Mouse (Mus musculus) MEL (cell line): Measurements from ENCODE around the gene Ublcp1.

Experiments
- E2F4 ChIP-seq: IDR thresholded peaks from 2 replicates; pipeline ENCODE4 v1.6.1; 2011; ENCODE audit warnings: low read depth, low read length, improper control_type of control experiment, borderline replicate concordance
- ELF1 ChIP-seq: IDR thresholded peaks from 2 replicates; pipeline ENCODE4 v1.6.1; 2014; ENCODE audit warnings: low read depth, mild to moderate bottlenecking, inconsistent platforms, low read length, improper control_type of control experiment, moderate library complexity
- JUND ChIP-seq: IDR thresholded peaks from 2 replicates; pipeline ENCODE4 v1.6.1; 2011; ENCODE audit warnings: low read depth, mild to moderate bottlenecking, improper control_type of control experiment, low read length
- KAT2A ChIP-seq: conservative IDR thresholded peaks from 2 replicates; pipeline ENCODE4 v1.6.1; 2012; ENCODE audit warnings: low read depth, low read length, improper control_type of control experiment, inconsistent platforms
- MEF2A ChIP-seq: IDR thresholded peaks from 2 replicates; pipeline ENCODE4 v1.6.1; 2014; ENCODE audit warnings: low read depth, mild to moderate bottlenecking, inconsistent platforms, low read length, improper control_type of control experiment; ENCODE audit not compliant: poor library complexity, insufficient replicate concordance, severe bottlenecking; ENCODE audit errors: extremely low read depth
- MXI1 ChIP-seq: IDR thresholded peaks from 2 replicates; pipeline ENCODE4 v1.6.1; 2011; ENCODE audit warnings: mild to moderate bottlenecking, low read depth, low read length, improper control_type of control experiment
- POLR2A ChIP-seq, 2 experiments: IDR thresholded peaks; 2 replicates each; pipeline ENCODE4 v1.6.1; 2011 to 2012; ENCODE audit warnings: low read length in 2 of 2, mild to moderate bottlenecking in 2 of 2, control low read depth in 1 of 2, improper control_type of control experiment in 1 of 2, low read depth in 1 of 2, moderate library complexity in 1 of 2; ENCODE audit not compliant: control insufficient read depth in 1 of 2, insufficient read depth in 1 of 2, poor library complexity in 1 of 2
- TAL1 ChIP-seq: IDR thresholded peaks from 2 replicates; pipeline ENCODE4 v1.6.1; 2012; ENCODE audit warnings: mild to moderate bottlenecking, inconsistent platforms, low read length, moderate library complexity, mixed read lengths

GRCm38 (mm10) chr11:44423955-44424354, 46.3 kb downstream of the Ublcp1 start:
- TF ChIP-seq MEF2A (no peak), KAT2A (no peak), TAL1 (no peak), POLR2A (IDR thresholded peaks at IDR 0.05; ENCODE audit: control insufficient read depth in 1 of 2, insufficient read depth in 1 of 2, low read depth in 1 of 2, low read length in 2 of 2, poor library complexity in 1 of 2) (no peak), E2F4 (no peak), JUND (no peak), MXI1 (no peak), ELF1 (no peak)
